Mouse (Mus musculus) C2C12 (cell line): ENCODE measurements around the gene Ece1.

Experiments
- CTCF ChIP-seq: IDR thresholded peaks from one replicate; pipeline ENCODE4 v1.5.1; 2011; ENCODE audit not compliant: control insufficient read depth, insufficient read depth, insufficient read length
- FOSL1 ChIP-seq: IDR thresholded peaks from one replicate; pipeline ENCODE4 v1.8.0; 2011; ENCODE audit warnings: mild to moderate bottlenecking, low read length; ENCODE audit not compliant: poor library complexity, insufficient read depth, severe bottlenecking
- MAX ChIP-seq: IDR thresholded peaks from one replicate; pipeline ENCODE4 v1.6.1; 2011; ENCODE audit warnings: mild to moderate bottlenecking, control low read depth
- MYOG ChIP-seq: IDR thresholded peaks from one replicate; pipeline ENCODE4 v1.6.1; 2011; ENCODE audit not compliant: control insufficient read depth, insufficient read length; ENCODE audit errors: extremely low read depth

- TF ChIP-seq MAX (no peak), FOSL1 (no peak), CTCF (no peak), MYOG (no peak)
Measured at GRCm38 (mm10) chr4:137932554-137933178, 70.6 kb downstream of the Ece1 start.
